ENCODE assay signal across 8 mouse cellular contexts in the genomic region with DNA sequence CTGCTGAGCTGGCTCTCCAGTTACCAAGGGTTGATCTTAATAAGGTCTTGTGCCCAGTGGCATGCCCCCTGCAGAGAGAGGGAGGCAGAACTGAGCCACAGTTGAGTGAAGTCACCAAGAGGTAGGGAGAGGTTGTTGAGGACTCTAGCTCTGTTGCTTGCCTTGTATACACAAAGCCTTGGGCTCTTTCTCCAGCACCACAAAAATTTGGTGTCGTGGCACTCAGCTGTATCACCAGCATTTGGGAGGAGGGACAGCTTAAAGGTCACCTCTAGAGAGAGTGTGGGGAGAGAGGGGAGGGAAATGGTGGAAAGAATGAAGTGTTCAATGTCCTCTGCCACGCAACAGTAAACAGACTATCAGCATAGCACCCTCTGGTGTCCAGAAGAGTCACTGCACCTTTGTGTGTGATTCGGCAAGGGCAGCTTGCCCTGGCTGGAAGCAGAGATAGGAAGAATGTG. TPM values are rescaled to one million over a fixed set of nuclear protein-coding genes. Genes with fewer than 3 reads are reported as not detected.
A peak's percentile ranks its signal among the peaks of the same experiment; 100 is the strongest.
DNase-seq lines count a peak whose midpoint lies in the region; ATAC-seq and TF ChIP-seq lines count a peak whose summit lies in the region.

No protein-coding gene starts in this region.

- DNase-seq in heart, postnatal 36 days: peak; percentile 77 to 80
- peak; percentile 62 to 91 for DNase-seq in layer of hippocampus, adult 18-20 months (ENCODE audit: low spot score in 2 of 2)
- peak; percentile 73 for DNase-seq in lung, adult 2 months
- DNase-seq in thymus, adult 18-20 months: peak; percentile 18 to 43

- H3K9me3 ChIP-seq in ES-Bruce4 (replicated peaks; ENCODE audit: control insufficient read depth, insufficient read depth, low read length, poor library complexity, severe bottlenecking): no peaks in the 10 kb centered on the region
- no peaks in the 10 kb centered on the region for H3K9me3 ChIP-seq in forebrain, embryonic 16.5 days (ENCODE audit: control insufficient read depth, low read length)

- H3K27ac ChIP-seq in ES-Bruce4 (ENCODE audit: insufficient read depth, low read length): no peak overlapping the region
- H3K27ac ChIP-seq in forebrain, embryonic 16.5 days (ENCODE audit: low read length): no peak overlapping the region

- 2% methylated on average over 3 of the region's 3 CpGs for WGBS in forebrain, embryonic 16.5 days
- 1% methylated on average over 3 of the region's 3 CpGs for WGBS in lung, adult 2 months

- no peak for TF ChIP-seq EP300 in ES-Bruce4 (IDR thresholded peaks at IDR 0.05; ENCODE audit: insufficient read depth, low read depth, low read length)

- no peak overlapping the region for H3K4me3 ChIP-seq in ES-Bruce4 (ENCODE audit: low read depth, low read length)
- no peak overlapping the region for H3K4me3 ChIP-seq in forebrain, embryonic 16.5 days (replicated peaks; ENCODE audit: low read length)
- no peak overlapping the region for H3K4me3 ChIP-seq in lung, adult 2 months (replicated peaks; ENCODE audit: extremely low read depth, low read depth, low read length)

- no peak for TF ChIP-seq POLR2A in ES-Bruce4 (IDR thresholded peaks at IDR 0.05; ENCODE audit: insufficient read depth, low read length)
- no peak for TF ChIP-seq POLR2A in lung, adult 2 months (IDR thresholded peaks at IDR 0.05; ENCODE audit: borderline replicate concordance, extremely low read depth, low read depth, low read length)

- intact Hi-C loops in heart, postnatal 36 days (cut with DNase I): loop anchor here (1.0 to 5.0 kb wide), 3 partner anchors 49 to 175 kb away; no protein-coding TSS in a partner anchor

- H3K4me2 ChIP-seq in forebrain, embryonic 16.5 days (ENCODE audit: low read length): no peak overlapping the region

- peak; percentile 89 for TF ChIP-seq CTCF in ES-Bruce4 (IDR thresholded peaks at IDR 0.05; ENCODE audit: low read depth, low read length)
- TF ChIP-seq CTCF in lung, adult 2 months (IDR thresholded peaks at IDR 0.05; ENCODE audit: insufficient read depth, low read length): peak; percentile 95

- no peak overlapping the region for H3K9ac ChIP-seq in ES-Bruce4 (ENCODE audit: low read depth, poor library complexity, severe bottlenecking)
- H3K9ac ChIP-seq in forebrain, embryonic 16.5 days (replicated peaks; ENCODE audit: low read depth, low read length): no peak overlapping the region

- peak; percentile 86 for ATAC-seq in cerebellum, adult (ENCODE audit: insufficient number of reproducible peaks, low FRiP score, low TSS enrichment)
- peak; percentile 69 for ATAC-seq in forebrain, embryonic 16.5 days
- peak; percentile 92 for ATAC-seq in neutrophil, adult 5-6 weeks (ENCODE audit: extremely low read depth, insufficient number of reproducible peaks, low FRiP score, poor library complexity, severe bottlenecking)

- no peaks in the 10 kb centered on the region for H3K4me1 ChIP-seq in ES-Bruce4 (ENCODE audit: control insufficient read depth, insufficient read depth, low read length)
- no peaks in the 10 kb centered on the region for H3K4me1 ChIP-seq in forebrain, embryonic 16.5 days (replicated peaks; ENCODE audit: control insufficient read depth, insufficient read depth, low read length)
- no peaks in the 10 kb centered on the region; the same call in 1 of the 2 replicates for H3K4me1 ChIP-seq in lung, adult 2 months (ENCODE audit: control insufficient read depth, insufficient read depth, low read length)

- no peaks in the 10 kb centered on the region for H3K36me3 ChIP-seq in ES-Bruce4 (ENCODE audit: control insufficient read depth, insufficient read depth, low read length, poor library complexity, severe bottlenecking)
- no peaks in the 10 kb centered on the region for H3K36me3 ChIP-seq in forebrain, embryonic 16.5 days (ENCODE audit: control insufficient read depth, insufficient read depth)

- no peaks in the 10 kb centered on the region for H3K27me3 ChIP-seq in ES-Bruce4 (ENCODE audit: control insufficient read depth, insufficient read depth, low read length, poor library complexity, severe bottlenecking)
- no peaks in the 10 kb centered on the region for H3K27me3 ChIP-seq in forebrain, embryonic 16.5 days (replicated peaks; ENCODE audit: control insufficient read depth, insufficient read depth, low read length)

RNA-seq across cellular contexts. Expression of a gene that starts 9.2 kb away (rescaled TPM):
- polyA plus RNA-seq in ES-Bruce4 (2011; ENCODE audit: insufficient read depth, insufficient read length, low read depth, missing spikeins): 30.0 and 30.5 TPM in 2 replicates
- polyA plus RNA-seq in forebrain, embryonic 16.5 days (2015; fragmentation: Nextera tagmentation; extraction: Ambion mirVana): 16.2 and 16.4 TPM in 2 replicates
- 100 to 1,000 TPM; 162 to 168 TPM for total RNA-seq in heart, postnatal 36 days (2021)
- total RNA-seq in layer of hippocampus, adult 18-20 months (2021): 10 to 100 TPM; 20.2 to 20.9 TPM
- 15.3 and 21.9 TPM in 2 replicates for polyA plus RNA-seq in lung, adult 2 months (2012; rRNA removed)
- total RNA-seq in neutrophil, adult 5-6 weeks (2017): 12.6 and 15.3 TPM in 2 replicates

RNA-seq across cellular contexts. Expression of a gene that starts 54.5 kb away (rescaled TPM):
- polyA plus RNA-seq in ES-Bruce4 (2011; ENCODE audit: insufficient read depth, insufficient read length, low read depth, missing spikeins): not detected in 2 replicates
- polyA plus RNA-seq in forebrain, embryonic 16.5 days (2015; fragmentation: Nextera tagmentation; extraction: Ambion mirVana): not detected in 2 replicates
- total RNA-seq in heart, postnatal 36 days (2021): under 1 TPM; 0.35 to 0.47 TPM
- under 1 TPM in 1 of 2 experiments, not detected in 1; 0.07 TPM for total RNA-seq in layer of hippocampus, adult 18-20 months (2021)
- 0.68 and 0.72 TPM in 2 replicates for polyA plus RNA-seq in lung, adult 2 months (2012; rRNA removed)
- total RNA-seq in neutrophil, adult 5-6 weeks (2017): not detected in 2 replicates

RNA-seq across cellular contexts. Expression of a gene that starts 55.0 kb away (rescaled TPM):
- polyA plus RNA-seq in ES-Bruce4 (2011; ENCODE audit: insufficient read depth, insufficient read length, low read depth, missing spikeins): not detected in 2 replicates
- not detected in 2 replicates for polyA plus RNA-seq in forebrain, embryonic 16.5 days (2015; fragmentation: Nextera tagmentation; extraction: Ambion mirVana)
- total RNA-seq in heart, postnatal 36 days (2021): not detected
- total RNA-seq in layer of hippocampus, adult 18-20 months (2021): not detected
- polyA plus RNA-seq in lung, adult 2 months (2012; rRNA removed): 0.50 and 0.75 TPM in 2 replicates
- total RNA-seq in neutrophil, adult 5-6 weeks (2017): 0.47 TPM in 1 of 2 replicates, not detected in the other

RNA-seq across cellular contexts. Expression of a gene that starts 57.6 kb away (rescaled TPM):
- polyA plus RNA-seq in ES-Bruce4 (2011; ENCODE audit: insufficient read depth, insufficient read length, low read depth, missing spikeins): 0.43 and 0.60 TPM in 2 replicates
- polyA plus RNA-seq in forebrain, embryonic 16.5 days (2015; fragmentation: Nextera tagmentation; extraction: Ambion mirVana): not detected in 2 replicates
- total RNA-seq in heart, postnatal 36 days (2021): not detected
- total RNA-seq in layer of hippocampus, adult 18-20 months (2021): not detected
- polyA plus RNA-seq in lung, adult 2 months (2012; rRNA removed): not detected in 2 replicates
- total RNA-seq in neutrophil, adult 5-6 weeks (2017): not detected in 2 replicates

RNA-seq across cellular contexts. Expression of a gene that starts 57.7 kb away (rescaled TPM):
- polyA plus RNA-seq in ES-Bruce4 (2011; ENCODE audit: insufficient read depth, insufficient read length, low read depth, missing spikeins): 2.5 and 3.1 TPM in 2 replicates
- not detected in 2 replicates for polyA plus RNA-seq in forebrain, embryonic 16.5 days (2015; fragmentation: Nextera tagmentation; extraction: Ambion mirVana)
- not detected for total RNA-seq in heart, postnatal 36 days (2021)
- not detected for total RNA-seq in layer of hippocampus, adult 18-20 months (2021)
- polyA plus RNA-seq in lung, adult 2 months (2012; rRNA removed): 0.07 TPM in 1 of 2 replicates, not detected in the other
- not detected in 2 replicates for total RNA-seq in neutrophil, adult 5-6 weeks (2017)
